Mouse (Mus musculus) embryonic facial prominence, embryonic 14.5 days (tissue): ENCODE data around the gene Lingo3. TPM values are rescaled to one million over a fixed set of nuclear protein-coding genes. Genes with fewer than 3 reads are reported as not detected.

Source experiments
- ATAC-seq: fragments of 200-750 bp; cut with Nextera tagmentation; 2 replicates; pipeline ENCODE4 v1.8.0; 2017; ENCODE audit warnings: low read depth, moderate number of reproducible peaks, moderate TSS enrichment
- DNase-seq: peaks from one replicate; pipeline ENCODE4 v3.0.0-alpha.2; 2015; ENCODE audit warnings: low spot score
- H3K27ac ChIP-seq: fragments of 300-500 bp; sonication (generic); replicated peaks from 2 replicates; pipeline ENCODE4 v1.5.1; 2014; ENCODE audit warnings: low read depth, mild to moderate bottlenecking, low read length, moderate library complexity
- H3K27me3 ChIP-seq: fragments of 300-500 bp; sonication (generic); replicated peaks from 2 replicates; pipeline ENCODE4 v1.6.1; 2014; ENCODE audit warnings: low read length; ENCODE audit not compliant: control insufficient read depth, insufficient read depth
- H3K36me3 ChIP-seq: fragments of 300-500 bp; sonication (generic); 2 replicates; pipeline ENCODE4 v1.6.1; 2014; ENCODE audit warnings: low read length, mixed read lengths; ENCODE audit not compliant: control insufficient read depth, insufficient read depth
- H3K4me1 ChIP-seq: fragments of 300-500 bp; sonication (generic); 2 replicates; pipeline ENCODE4 v1.6.1; 2014; ENCODE audit warnings: antibody characterized with exemption, low read length; ENCODE audit not compliant: control insufficient read depth, insufficient read depth
- H3K4me2 ChIP-seq: fragments of 300-500 bp; sonication (generic); 2 replicates; pipeline ENCODE4 v1.6.1; 2014; ENCODE audit warnings: low read depth, mild to moderate bottlenecking, low read length, moderate library complexity, mixed read lengths
- H3K4me3 ChIP-seq: fragments of 300-500 bp; sonication (generic); 2 replicates; pipeline ENCODE4 v1.5.1; 2014; ENCODE audit warnings: low read depth, mild to moderate bottlenecking, low read length
- H3K9ac ChIP-seq: fragments of 300-500 bp; sonication (generic); 2 replicates; pipeline ENCODE4 v1.6.1; 2014; ENCODE audit warnings: low read depth, mild to moderate bottlenecking, low read length, moderate library complexity, mixed read lengths
- H3K9me3 ChIP-seq: fragments of 300-500 bp; sonication (generic); 2 replicates; pipeline ENCODE4 v1.6.1; 2016; ENCODE audit warnings: low read length; ENCODE audit not compliant: control insufficient read depth
- WGBS: fragments of 180-500 bp; shearing (Covaris S2); extraction: QIAGEN DNeasy Blood & Tissue Kit; methylation state at CpG from one replicate; pipeline ENCODE4 v1.1.7; 2014; 5-methylcytosine and 5-hydroxymethylcytosine counted together
- polyA plus RNA-seq: library from polyadenylated mRNA; unstranded; fragments of >200 nt; fragmentation: Nextera tagmentation; extraction: Ambion mirVana; gene quantifications from 2 replicates; pipeline ENCODE4 v1.2.1, GENCODE M21; 2014

Gene Lingo3
- polyA plus RNA-seq, 1 experiment from 2014 or later = 1.2 TPM

DNA sequence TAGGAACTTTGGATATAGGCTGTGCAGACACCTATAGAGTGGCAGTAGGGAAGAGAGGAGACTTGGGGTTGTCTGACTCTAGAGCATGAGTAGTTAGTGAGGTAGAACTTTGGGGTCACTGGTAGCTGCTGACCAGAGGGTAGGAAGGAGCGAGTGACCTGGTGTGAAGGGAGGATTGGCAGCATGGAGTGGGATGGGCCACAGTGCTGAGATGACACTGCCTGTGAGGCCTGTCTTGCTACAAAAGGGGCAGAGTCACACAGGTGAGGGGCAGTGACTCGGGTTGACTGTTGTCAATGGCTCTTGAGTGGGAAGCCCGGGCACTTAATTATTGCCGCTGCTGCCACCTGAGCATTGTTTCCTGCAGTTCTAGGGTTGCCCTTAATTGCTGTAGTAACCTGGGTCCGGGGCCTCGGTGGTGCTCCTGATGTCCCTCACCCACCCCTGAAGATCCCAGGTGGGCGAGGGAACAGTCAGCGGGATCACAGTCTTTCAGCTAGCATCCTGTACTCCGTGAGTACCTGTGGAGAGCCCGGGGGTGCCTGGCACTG, 15.9 kb downstream of the Lingo3 start:
- Histone ChIP-seq H3K9ac (peak overlapping the region; percentile 94), H3K27me3 (no peaks in the 10 kb centered on the region), H3K4me1 (peaks cover 7% of the 10 kb centered on the region; the same call in 1 of the 2 replicates), H3K4me2 (peak overlapping the region; percentile 86), H3K36me3 (peaks cover 23% of the 10 kb centered on the region), H3K9me3 (no peaks in the 10 kb centered on the region), H3K27ac (no peak overlapping the region), H3K4me3 (peak overlapping the region; percentile 81)
- DNase-seq (no peak), ATAC-seq (no peak)
- WGBS = 67% methylated on average over 10 of the region's 10 CpGs

DNA sequence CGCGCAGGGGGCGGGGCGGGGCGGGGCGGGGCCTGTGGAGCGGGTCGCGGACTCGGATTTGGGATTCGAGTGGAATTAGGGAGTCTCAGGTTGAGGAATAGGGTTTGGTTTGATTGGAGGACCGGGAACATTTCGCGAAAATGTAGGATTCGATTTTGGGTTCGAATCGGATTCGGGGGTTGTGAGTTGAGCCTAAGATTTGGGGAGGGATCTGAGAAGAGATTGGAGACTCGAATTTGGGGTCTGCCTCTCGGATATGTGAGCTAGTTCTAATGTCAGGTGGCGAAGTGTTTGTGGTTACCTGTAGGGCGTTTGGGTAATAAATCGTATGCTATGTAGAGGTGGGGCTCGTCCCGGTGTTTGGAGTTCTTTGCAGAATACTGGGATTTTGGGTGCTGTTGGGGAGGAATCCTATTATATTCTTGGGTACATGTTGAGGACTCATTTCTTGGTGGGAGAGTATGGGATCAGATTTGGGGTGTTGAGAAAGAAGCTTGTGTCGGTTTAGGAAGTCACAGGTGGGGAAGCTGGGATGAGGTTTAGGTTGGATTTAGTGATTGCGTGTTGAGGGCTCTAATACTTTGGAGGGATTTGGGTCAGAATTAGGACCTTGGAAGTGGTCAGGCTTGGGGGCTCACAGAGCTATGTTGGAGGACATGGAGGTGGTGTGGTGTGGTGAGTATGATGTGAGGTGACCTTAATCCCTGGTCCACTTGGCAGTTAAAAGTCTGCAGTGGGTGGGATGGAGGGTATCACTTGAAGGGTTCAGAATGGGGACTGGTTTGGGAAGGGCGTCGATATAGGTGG, 16.6 kb downstream of the Lingo3 start:
- peak overlapping the region; percentile 86 for H3K4me2 ChIP-seq
- no peak for ATAC-seq
- H3K36me3 ChIP-seq = peaks cover 23% of the 10 kb centered on the region
- no peaks in the 10 kb centered on the region for H3K27me3 ChIP-seq
- DNase-seq = no peak
- H3K4me3 ChIP-seq = peak overlapping the region; percentile 81
- no peaks in the 10 kb centered on the region for H3K9me3 ChIP-seq
- peak overlapping the region; percentile 91 for H3K27ac ChIP-seq
- peak overlapping the region; percentile 94 for H3K9ac ChIP-seq
- 8% methylated on average over 26 of the region's 29 CpGs for WGBS
- H3K4me1 ChIP-seq = peaks cover 7% of the 10 kb centered on the region; the same call in 1 of the 2 replicates

DNA sequence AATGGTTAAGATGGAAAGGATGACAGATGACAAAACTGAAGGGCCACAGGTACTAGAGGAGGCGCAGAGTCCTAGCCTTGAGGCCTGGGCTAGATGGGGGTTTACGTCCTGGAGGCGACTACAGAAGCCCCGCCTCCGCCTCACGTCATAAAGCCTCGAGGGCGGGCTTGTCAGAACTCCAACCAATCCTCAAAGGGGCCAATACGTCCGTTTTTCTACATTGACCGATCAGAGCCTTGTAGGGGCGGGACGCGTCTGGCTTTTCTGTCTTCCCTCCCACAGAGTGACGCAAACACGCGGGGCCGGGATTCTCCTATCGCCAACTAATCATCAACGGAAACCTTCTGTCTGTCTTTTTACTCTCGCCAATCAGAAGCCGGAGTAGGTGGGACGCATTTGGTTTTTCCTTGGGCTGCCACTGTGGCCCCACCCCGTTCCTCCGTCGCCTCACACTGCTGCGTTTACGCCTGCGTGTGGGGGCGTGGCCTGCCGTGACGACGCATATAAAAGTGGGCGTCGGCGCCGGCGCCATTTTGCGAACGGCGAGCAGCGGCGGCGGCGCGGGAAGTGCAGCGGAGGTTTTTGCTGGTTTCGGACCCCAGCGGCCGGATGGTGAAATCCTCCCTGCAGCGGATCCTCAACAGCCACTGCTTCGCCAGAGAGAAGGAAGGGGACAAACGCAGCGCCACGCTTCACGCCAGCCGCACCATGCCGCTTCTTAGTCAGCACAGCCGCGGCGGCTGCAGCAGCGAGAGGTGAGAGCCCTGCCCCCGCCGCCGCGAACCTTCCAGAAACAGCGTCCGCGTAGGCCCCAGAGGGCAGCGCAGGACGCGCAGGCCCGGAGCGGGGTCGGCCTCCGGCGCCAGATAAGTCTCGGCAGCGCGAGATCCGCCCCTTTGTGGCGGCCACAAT, 17.4 kb downstream of the Lingo3 start, which contains the start of gene Oaz1:
Oaz1 (plus strand) TSS at position 506 of the 912 bp plus-strand sequence.
- H3K36me3 ChIP-seq = peaks cover 23% of the 10 kb centered on the region
- H3K4me3 ChIP-seq = peak within 1 kb of the TSS; percentile 81
- no peaks in the 10 kb centered on the region for H3K27me3 ChIP-seq
- no peaks in the 10 kb centered on the region for H3K9me3 ChIP-seq
- peak; percentile 98 for ATAC-seq
- H3K27ac ChIP-seq = peak within 1 kb of the TSS; percentile 91
- DNase-seq = peak; percentile 100
- peak within 1 kb of the TSS; percentile 94 for H3K9ac ChIP-seq
- peak within 1 kb of the TSS; percentile 86 for H3K4me2 ChIP-seq
- peaks cover 7% of the 10 kb centered on the region; the same call in 1 of the 2 replicates for H3K4me1 ChIP-seq
- WGBS = under 1% methylated on average over 70 of the region's 82 CpGs

DNA sequence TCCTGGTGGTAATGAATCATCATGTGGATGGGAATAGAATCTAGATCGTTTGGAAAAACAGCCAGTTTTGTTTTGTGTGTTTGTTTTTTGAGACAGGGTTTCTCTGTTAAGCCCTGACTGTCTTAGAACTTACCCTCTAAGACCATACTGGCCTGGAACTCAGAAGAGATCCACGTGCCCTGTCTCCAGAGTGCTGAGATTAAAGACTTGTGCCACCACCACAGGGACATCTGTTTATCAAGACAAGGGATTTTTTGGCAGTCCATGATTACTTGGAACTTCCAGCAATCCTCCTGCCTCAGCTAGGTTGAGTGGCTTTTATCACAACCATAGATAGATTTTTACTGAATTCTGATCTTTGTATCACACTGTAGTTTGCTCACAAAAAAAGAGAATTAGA, 19.0 kb downstream of the Lingo3 start:
- H3K27me3 ChIP-seq = no peaks in the 10 kb centered on the region
- peaks cover 14% of the 10 kb centered on the region for H3K36me3 ChIP-seq
- H3K9me3 ChIP-seq = no peaks in the 10 kb centered on the region
- H3K4me1 ChIP-seq = peaks cover 7% of the 10 kb centered on the region; the same call in 1 of the 2 replicates
- ATAC-seq (no peak), DNase-seq (no peak)
- no peak overlapping the region for H3K4me3 ChIP-seq
- H3K9ac ChIP-seq = no peak overlapping the region
- no peak overlapping the region for H3K4me2 ChIP-seq
- no peak overlapping the region for H3K27ac ChIP-seq
- 66% methylated on average over 2 of the region's 2 CpGs for WGBS

DNA sequence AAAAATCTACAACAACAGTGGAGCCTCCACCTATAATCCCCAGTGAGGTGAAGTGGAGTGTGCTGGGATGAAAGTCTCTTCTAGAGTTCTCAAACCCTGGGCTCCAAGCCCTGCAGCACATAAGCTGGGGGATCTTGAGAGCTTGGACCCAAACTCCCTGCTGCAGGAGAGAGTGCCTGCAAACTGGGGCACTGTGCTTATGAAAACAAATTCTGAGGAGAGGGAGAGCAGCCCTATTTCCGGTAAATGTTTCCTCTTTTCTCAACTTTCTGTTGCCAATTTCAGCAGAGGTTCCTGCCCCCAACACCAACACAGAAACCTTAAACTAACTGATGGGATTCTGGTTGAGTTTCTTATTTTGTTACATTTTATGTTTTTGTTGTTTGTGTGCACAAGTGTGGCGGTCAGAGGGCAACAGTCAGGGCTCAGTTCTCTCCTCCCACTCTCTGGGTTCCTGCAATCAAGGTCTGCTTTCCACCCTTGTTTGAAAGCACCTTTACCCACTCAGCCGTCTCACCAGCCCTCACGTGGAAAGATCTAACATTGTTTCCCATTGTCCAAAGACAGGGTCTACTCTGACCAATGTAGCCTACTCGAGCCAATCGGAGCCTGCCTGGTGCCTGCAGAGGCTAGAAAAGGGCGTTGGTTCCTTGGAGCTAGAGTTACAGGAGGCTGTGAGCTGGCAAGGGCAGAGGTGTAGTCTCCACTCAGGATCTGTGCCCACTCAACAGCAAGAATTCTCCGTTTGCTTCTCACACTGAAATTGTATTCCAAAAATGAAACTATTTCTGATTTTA, 19.8 kb downstream of the Lingo3 start:
- no peak for DNase-seq
- 60% methylated on average over 8 of the region's 8 CpGs for WGBS
- H3K4me3 ChIP-seq = no peak overlapping the region
- H3K4me1 ChIP-seq = peaks cover 7% of the 10 kb centered on the region; the same call in 1 of the 2 replicates
- H3K36me3 ChIP-seq = peaks cover 6% of the 10 kb centered on the region
- no peak overlapping the region for H3K27ac ChIP-seq
- no peaks in the 10 kb centered on the region for H3K9me3 ChIP-seq
- no peak for ATAC-seq
- H3K27me3 ChIP-seq = no peaks in the 10 kb centered on the region
- 0 out of 2 replicates have a peak overlapping the region, but pooled peaks have one; percentile 2 for H3K9ac ChIP-seq
- H3K4me2 ChIP-seq = no peak overlapping the region

DNA sequence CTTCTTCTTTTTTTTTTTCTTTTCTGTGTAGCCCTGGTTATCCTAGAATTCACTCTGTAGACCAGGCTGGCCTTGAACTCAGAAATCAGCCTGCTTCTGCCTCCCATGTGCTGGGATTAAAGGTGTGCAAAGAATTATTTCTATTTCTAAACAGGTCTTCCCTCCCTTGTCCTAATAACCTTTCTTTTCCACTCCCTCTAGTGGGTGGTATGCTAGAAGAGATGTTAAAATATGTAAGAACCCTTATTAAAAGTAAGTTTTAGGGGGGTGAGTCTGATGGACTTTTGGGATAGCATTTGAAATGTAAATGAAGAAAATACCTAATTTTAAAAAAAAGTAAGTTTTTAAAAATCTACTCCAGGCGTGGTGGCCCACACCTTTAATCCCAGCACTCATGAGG, 20.5 kb downstream of the Lingo3 start:
- Histone ChIP-seq H3K27ac (no peak overlapping the region), H3K27me3 (no peaks in the 10 kb centered on the region), H3K9me3 (no peaks in the 10 kb centered on the region), H3K9ac (no peak overlapping the region), H3K4me2 (no peak overlapping the region), H3K4me3 (no peak overlapping the region), H3K4me1 (peaks cover 7% of the 10 kb centered on the region; the same call in 1 of the 2 replicates), H3K36me3 (peaks cover under 1% of the 10 kb centered on the region; the same call in 1 of the 2 replicates)
- no peak for DNase-seq
- no peak for ATAC-seq
- 85% methylated on average over 1 of the region's 1 CpGs for WGBS

DNA sequence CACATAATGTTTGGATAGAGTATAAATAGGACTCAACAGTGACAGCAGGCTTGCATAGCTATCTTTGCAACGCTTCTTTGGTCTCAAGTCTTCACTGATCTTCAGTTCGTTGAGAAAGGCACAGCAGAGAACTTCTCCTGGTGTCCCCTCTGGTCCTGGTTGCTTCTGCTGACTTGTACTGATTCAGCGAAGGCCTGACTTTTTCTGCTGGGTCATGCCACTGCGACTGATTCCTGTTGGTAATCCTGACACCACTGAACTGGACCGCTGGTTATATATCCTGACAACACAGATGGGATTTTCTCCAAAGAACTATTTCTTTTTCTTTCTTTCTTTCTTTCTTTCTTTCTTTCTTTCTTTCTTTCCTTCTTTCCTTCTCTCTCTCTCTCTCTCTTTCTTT, 21.3 kb downstream of the Lingo3 start:
- H3K4me2 ChIP-seq = no peak overlapping the region
- DNase-seq (no peak), ATAC-seq (no peak)
- 0 out of 2 replicates have a peak, but pooled peaks cover under 1% of the 10 kb centered on the region for H3K4me1 ChIP-seq
- no peaks in the 10 kb centered on the region for H3K27me3 ChIP-seq
- no peak overlapping the region for H3K4me3 ChIP-seq
- H3K9ac ChIP-seq = no peak overlapping the region
- H3K36me3 ChIP-seq = no peaks in the 10 kb centered on the region
- WGBS = 84% methylated on average over 5 of the region's 5 CpGs
- H3K9me3 ChIP-seq = no peaks in the 10 kb centered on the region
- no peak overlapping the region for H3K27ac ChIP-seq
